Mouse (Mus musculus) erythroblast, embryonic 14.5 days (primary cell): ENCODE measurements around the gene Sox21.

Source experiments
- GATA1 ChIP-seq: IDR thresholded peaks from 2 replicates; pipeline ENCODE4 v1.6.1; 2012; ENCODE audit warnings: low read length, inconsistent platforms, mixed read lengths
- TAL1 ChIP-seq: IDR thresholded peaks from 3 replicates; pipeline ENCODE4 v1.6.1; 2012; ENCODE audit warnings: low read length, inconsistent platforms, mixed read lengths

DNA sequence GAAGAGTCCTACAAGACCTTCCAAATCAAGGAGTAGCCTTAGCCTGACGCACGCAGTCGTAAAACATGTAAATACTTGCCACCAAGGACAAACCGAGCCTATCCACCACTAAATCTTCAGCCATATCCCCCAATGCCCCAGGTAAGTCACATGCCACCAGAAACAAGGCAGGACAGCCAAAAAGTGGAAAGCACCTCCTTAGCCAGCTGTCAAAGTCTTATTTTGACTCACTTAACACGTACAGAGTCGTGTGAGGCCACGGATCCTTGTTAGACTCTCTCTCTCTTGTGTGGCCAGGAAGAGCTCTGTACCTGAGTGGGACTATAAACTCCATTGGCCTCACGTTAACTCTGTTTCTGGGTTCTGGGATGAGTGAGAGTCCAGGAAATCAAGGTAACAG, 20.0 kb downstream of the Sox21 start:
- no peak for TF ChIP-seq TAL1
- no peak for TF ChIP-seq GATA1
